Mouse (Mus musculus) embryonic facial prominence, embryonic 14.5 days (tissue): ENCODE results near the gene Senp3. TPM values are rescaled to one million over a fixed set of nuclear protein-coding genes. Genes with fewer than 3 reads are reported as not detected.
A peak's percentile ranks its signal among the peaks of the same experiment; 100 is the strongest.

Experiments used
- ATAC-seq: fragments of 200-750 bp; cut with Nextera tagmentation; 2 replicates; pipeline ENCODE4 v1.8.0; 2017; ENCODE audit warnings: low read depth, moderate number of reproducible peaks, moderate TSS enrichment
- DNase-seq: peaks from one replicate; pipeline ENCODE4 v3.0.0-alpha.2; 2015; ENCODE audit warnings: low spot score
- H3K27ac ChIP-seq: fragments of 300-500 bp; sonication (generic); replicated peaks from 2 replicates; pipeline ENCODE4 v1.5.1; 2014; ENCODE audit warnings: low read depth, mild to moderate bottlenecking, low read length, moderate library complexity
- H3K27me3 ChIP-seq: fragments of 300-500 bp; sonication (generic); replicated peaks from 2 replicates; pipeline ENCODE4 v1.6.1; 2014; ENCODE audit warnings: low read length; ENCODE audit not compliant: control insufficient read depth, insufficient read depth
- H3K36me3 ChIP-seq: fragments of 300-500 bp; sonication (generic); 2 replicates; pipeline ENCODE4 v1.6.1; 2014; ENCODE audit warnings: low read length, mixed read lengths; ENCODE audit not compliant: control insufficient read depth, insufficient read depth
- H3K4me1 ChIP-seq: fragments of 300-500 bp; sonication (generic); 2 replicates; pipeline ENCODE4 v1.6.1; 2014; ENCODE audit warnings: antibody characterized with exemption, low read length; ENCODE audit not compliant: control insufficient read depth, insufficient read depth
- H3K4me2 ChIP-seq: fragments of 300-500 bp; sonication (generic); 2 replicates; pipeline ENCODE4 v1.6.1; 2014; ENCODE audit warnings: low read depth, mild to moderate bottlenecking, low read length, moderate library complexity, mixed read lengths
- H3K4me3 ChIP-seq: fragments of 300-500 bp; sonication (generic); 2 replicates; pipeline ENCODE4 v1.5.1; 2014; ENCODE audit warnings: low read depth, mild to moderate bottlenecking, low read length
- H3K9ac ChIP-seq: fragments of 300-500 bp; sonication (generic); 2 replicates; pipeline ENCODE4 v1.6.1; 2014; ENCODE audit warnings: low read depth, mild to moderate bottlenecking, low read length, moderate library complexity, mixed read lengths
- H3K9me3 ChIP-seq: fragments of 300-500 bp; sonication (generic); 2 replicates; pipeline ENCODE4 v1.6.1; 2016; ENCODE audit warnings: low read length; ENCODE audit not compliant: control insufficient read depth
- WGBS: fragments of 180-500 bp; shearing (Covaris S2); extraction: QIAGEN DNeasy Blood & Tissue Kit; methylation state at CpG from one replicate; pipeline ENCODE4 v1.1.7; 2014; 5-methylcytosine and 5-hydroxymethylcytosine counted together
- polyA plus RNA-seq: library from polyadenylated mRNA; unstranded; fragments of >200 nt; fragmentation: Nextera tagmentation; extraction: Ambion mirVana; gene quantifications from 2 replicates; pipeline ENCODE4 v1.2.1, GENCODE M21; 2014

Gene Senp3
- polyA plus RNA-seq, 1 experiment from 2014 or later, result 73.6 TPM

DNA sequence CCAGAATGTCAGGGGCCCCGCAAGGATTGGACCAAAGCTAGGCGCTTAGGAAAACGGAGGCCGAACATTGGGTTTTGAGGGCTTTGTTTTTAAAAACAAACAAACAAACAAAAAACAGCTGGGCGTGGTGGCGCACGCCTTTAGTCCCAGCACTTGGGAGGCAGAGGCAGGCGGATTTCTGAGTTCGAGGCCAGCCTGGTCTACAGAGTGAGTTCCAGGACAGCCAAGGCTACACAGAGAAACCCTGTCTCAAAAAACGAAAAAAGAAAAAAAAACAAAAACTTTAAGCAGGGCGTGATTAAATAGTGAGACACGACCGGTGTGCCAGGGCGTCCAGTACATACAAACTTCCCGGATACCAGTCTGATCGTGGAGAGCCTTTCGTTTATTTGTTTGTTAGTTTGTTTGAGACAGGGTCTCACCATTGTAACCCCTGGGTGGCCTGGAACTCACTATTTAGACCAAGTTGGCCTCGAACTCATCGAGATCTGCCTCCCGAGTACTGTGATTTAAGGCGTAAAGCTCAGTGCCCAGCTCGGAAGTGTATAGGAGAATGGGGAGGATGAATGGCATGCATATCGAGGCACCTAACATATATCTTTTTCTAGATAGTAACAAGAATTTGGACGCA, 440 bp upstream of the Senp3 start:
- Histone ChIP-seq H3K27ac (peak overlapping the region; percentile 97), H3K4me2 (peak overlapping the region; percentile 75), H3K9ac (peak overlapping the region; percentile 91), H3K36me3 (peaks cover 28% of the 10 kb centered on the region), H3K4me1 (peaks cover 36% of the 10 kb centered on the region), H3K4me3 (peak overlapping the region; percentile 75), H3K27me3 (no peaks in the 10 kb centered on the region), H3K9me3 (no peaks in the 10 kb centered on the region)
- ATAC-seq (0 out of 2 replicates have a peak, but pooled peaks have one; percentile 1), DNase-seq (no peak)
- 26% methylated on average over 24 of the region's 24 CpGs for WGBS

DNA sequence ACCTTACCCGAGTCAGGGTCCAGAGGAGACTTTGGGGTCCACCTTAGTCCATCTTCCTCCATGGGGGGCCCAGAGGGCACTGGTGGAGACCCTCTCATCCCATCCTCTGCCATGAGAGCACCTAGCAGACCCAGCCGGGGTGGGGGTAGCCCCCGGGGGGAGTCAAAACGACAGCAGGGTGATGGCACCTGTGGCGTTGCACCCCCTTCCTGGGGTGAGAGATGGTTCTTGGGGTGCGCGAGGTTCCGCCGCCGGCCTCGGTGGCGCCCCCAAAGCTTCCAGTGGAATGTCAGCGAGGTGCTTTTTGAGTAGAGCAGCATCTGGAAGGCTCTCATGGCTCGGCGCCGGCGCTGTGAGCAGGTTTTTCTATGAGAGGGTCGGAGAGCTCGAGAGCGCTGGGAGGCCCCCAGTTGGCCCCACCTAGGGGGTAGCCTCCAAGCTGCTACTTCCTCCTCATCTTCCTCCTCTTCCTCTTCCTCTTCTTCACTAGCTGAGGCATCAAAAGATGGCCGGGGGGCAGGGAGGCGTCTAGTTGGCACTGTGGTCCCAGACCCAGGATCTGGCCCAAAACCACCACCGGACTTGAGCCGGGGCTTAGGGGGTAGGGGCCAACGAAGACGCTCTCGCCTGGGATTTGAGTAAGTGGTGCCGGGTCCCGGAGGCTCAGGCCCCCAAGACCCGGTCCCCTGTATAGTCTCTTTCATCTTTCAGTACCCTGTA, 1.6 kb downstream of the Senp3 start:
- no peaks in the 10 kb centered on the region for H3K27me3 ChIP-seq
- peak overlapping the region; percentile 75 for H3K4me3 ChIP-seq
- no peak for ATAC-seq
- H3K9me3 ChIP-seq, result no peaks in the 10 kb centered on the region
- DNase-seq, result no peak
- H3K36me3 ChIP-seq, result peaks cover 48% of the 10 kb centered on the region
- H3K27ac ChIP-seq, result no peak overlapping the region
- H3K4me2 ChIP-seq, result peak overlapping the region; percentile 75
- H3K4me1 ChIP-seq, result peaks cover 20% of the 10 kb centered on the region
- whole genome bisulfite sequencing, result 87% methylated on average over 28 of the region's 30 CpGs
- H3K9ac ChIP-seq, result peak overlapping the region; percentile 91

DNA sequence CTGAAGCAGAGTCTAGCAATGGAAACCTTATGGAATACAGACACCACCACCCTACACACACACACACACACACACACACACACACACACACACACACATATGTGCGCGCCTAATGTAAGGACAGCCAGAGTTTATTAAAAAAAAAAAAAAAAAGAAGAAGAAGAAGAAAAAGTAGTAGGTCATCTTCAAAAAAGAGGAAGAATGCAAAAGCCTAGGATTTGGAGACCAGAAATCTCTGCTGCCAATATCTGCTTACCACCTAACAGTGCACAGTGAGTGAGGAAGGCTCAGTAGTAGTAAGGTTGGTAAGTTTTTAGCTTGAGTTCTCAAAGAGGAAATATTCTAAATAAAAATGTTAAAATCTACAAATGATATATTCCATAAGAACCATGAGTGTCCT, 2.7 kb downstream of the Senp3 start:
- WGBS, result 96% methylated on average over 2 of the region's 2 CpGs

DNA sequence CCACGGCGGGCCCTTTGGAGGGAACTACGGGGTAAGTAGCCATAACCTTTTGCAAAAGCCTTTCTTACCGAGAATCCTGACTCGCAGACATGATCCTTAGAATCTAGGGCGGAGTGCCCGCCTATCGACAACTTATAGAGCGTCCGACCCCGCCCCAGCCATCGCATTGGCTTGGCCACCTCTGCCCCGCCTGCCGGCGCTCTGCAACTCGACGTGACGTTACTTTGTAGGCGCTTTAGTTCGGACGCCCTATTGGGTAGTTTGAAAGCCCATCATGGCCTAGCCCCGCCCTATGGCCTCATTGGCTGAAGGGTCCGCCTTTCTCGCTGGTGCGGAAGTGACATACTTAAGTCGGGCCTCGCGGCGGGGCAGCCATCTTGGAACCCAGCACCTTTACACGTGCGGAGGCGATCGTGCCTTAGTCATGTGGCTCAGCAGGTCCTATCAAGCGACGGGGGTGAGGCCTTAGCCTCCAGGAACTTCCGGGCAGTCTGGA, 9.6 kb downstream of the Senp3 start, which contains the start of gene Eif4a1:
Gene Eif4a1, minus strand, starts transcription at position 213 of the 496 bp plus-strand sequence.
- peaks cover 83% of the 10 kb centered on the region for H3K36me3 ChIP-seq
- H3K9me3 ChIP-seq, result no peaks in the 10 kb centered on the region
- H3K4me2 ChIP-seq, result peak within 1 kb of the TSS; percentile 97
- peak within 1 kb of the TSS; percentile 99 for H3K27ac ChIP-seq
- H3K4me1 ChIP-seq, result peaks cover 12% of the 10 kb centered on the region
- DNase-seq, result peak; percentile 100
- WGBS, result under 1% methylated on average over 36 of the region's 36 CpGs
- H3K4me3 ChIP-seq, result peak within 1 kb of the TSS; percentile 100
- no peaks in the 10 kb centered on the region for H3K27me3 ChIP-seq
- peak within 1 kb of the TSS; percentile 99 for H3K9ac ChIP-seq
- ATAC-seq, result peak; percentile 97

More for the DNA sequence above, 2.7 kb downstream of the Senp3 start:
- H3K4me1 ChIP-seq, result peaks cover 20% of the 10 kb centered on the region
- no peaks in the 10 kb centered on the region for H3K27me3 ChIP-seq
- no peak overlapping the region for H3K27ac ChIP-seq
- DNase-seq, result no peak
- no peaks in the 10 kb centered on the region for H3K9me3 ChIP-seq
- no peak overlapping the region for H3K4me3 ChIP-seq
- no peak overlapping the region for H3K4me2 ChIP-seq
- no peak for ATAC-seq
- no peak overlapping the region for H3K9ac ChIP-seq
- peaks cover 59% of the 10 kb centered on the region for H3K36me3 ChIP-seq

DNA sequence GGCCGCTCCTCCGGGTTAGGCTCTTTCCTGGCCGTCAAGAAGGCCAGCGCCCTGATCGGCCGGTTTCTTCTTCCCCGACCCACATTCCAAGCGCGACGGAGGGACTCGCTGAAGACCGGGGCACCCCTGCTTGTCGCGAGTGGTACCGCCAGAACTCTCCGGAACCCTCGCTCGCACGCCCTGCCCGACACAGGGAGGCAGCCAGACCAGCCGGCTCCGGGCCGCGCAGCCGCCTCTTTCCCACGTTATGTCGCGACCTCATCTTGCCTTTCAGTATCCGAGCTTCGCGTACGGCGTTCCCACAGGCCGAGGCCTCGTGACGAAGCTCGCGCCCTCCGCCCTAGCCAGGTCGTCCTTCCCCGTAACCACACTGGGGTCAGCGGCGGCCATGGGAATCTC, 10.2 kb downstream of the Senp3 start:
- no peak for DNase-seq
- ATAC-seq, result 0 out of 2 replicates have a peak, but pooled peaks have one; percentile 0
- WGBS, result under 1% methylated on average over 36 of the region's 43 CpGs
- Histone ChIP-seq H3K4me3 (peak overlapping the region; percentile 100), H3K36me3 (peaks cover 81% of the 10 kb centered on the region), H3K9ac (peak overlapping the region; percentile 99), H3K27me3 (no peaks in the 10 kb centered on the region), H3K4me1 (peaks cover 12% of the 10 kb centered on the region), H3K27ac (peak overlapping the region; percentile 99), H3K9me3 (no peaks in the 10 kb centered on the region), H3K4me2 (peak overlapping the region; percentile 97)

DNA sequence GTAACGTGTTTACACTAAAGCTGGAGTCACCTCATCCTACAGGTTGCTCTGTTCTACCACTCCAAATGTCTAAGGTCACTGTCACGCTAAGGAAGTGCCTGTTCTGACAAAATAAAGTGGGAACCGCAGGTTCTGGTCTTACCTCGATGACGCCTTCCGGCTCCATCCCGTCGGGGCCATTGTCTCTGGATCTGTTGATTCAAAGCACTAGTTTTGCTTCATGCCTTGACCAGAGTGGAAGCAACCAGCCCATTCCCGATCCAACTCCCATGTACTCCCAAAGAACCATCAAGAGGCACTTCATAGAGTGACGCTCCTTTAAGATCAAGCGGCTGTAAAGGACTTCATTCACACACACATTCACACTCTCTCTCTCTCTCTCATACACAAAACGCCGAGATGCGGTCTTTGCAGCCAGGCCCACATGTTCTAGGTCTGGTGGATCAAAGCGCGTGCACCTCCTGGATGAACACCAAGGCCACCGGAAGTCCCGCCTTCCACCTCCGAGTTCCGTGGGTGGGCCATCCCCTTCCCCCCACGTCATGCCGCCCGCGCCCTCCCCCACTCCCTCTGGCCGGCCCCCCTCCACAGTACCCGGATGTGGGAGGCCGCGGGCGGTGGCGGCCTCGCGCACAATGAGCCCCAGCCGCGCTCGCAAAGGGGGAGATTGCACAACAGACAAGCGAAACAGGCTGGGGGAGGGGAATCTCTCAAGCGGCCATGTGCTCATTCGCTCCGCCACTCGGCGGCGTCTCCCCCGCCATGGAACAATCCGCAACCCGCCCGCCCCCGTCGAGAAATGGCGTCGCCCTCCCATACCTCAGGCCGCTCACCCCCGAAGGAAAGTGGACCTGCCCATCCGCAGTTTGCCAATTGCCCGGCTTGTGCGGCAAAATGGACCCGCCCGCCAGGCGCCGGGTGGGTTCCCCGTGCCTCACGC, 10.8 kb downstream of the Senp3 start:
- no peaks in the 10 kb centered on the region for H3K9me3 ChIP-seq
- H3K4me3 ChIP-seq, result peak overlapping the region; percentile 100
- H3K9ac ChIP-seq, result peak overlapping the region; percentile 99
- H3K27ac ChIP-seq, result peak overlapping the region; percentile 99
- H3K4me2 ChIP-seq, result peak overlapping the region; percentile 97
- ATAC-seq (peak; percentile 60), DNase-seq (peak; percentile 96)
- H3K27me3 ChIP-seq, result no peaks in the 10 kb centered on the region
- WGBS, result 1% methylated on average over 31 of the region's 61 CpGs
- peaks cover 12% of the 10 kb centered on the region for H3K4me1 ChIP-seq
- peaks cover 81% of the 10 kb centered on the region for H3K36me3 ChIP-seq

DNA sequence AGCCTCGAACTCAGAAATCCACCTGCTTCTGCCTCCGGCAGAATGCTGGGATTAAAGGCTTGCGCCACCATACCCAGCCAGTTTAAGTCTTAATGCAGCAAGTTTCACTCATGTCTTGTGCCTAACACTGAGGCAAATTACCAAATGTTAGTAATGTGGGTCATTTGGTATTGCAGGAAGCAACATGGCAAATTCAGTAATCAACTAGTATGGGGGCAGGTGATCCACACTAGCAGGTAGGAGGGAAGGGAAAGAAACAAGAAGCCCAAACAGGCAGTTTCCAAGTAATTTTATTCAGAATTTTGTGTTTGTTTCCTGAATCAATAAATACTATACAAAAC, 15.2 kb downstream of the Senp3 start:
- peaks cover 16% of the 10 kb centered on the region for H3K4me1 ChIP-seq
- 86% methylated on average over 3 of the region's 3 CpGs for WGBS
- DNase-seq, result no peak
- no peak overlapping the region for H3K9ac ChIP-seq
- H3K27ac ChIP-seq, result no peak overlapping the region
- no peak overlapping the region for H3K4me3 ChIP-seq
- peaks cover 71% of the 10 kb centered on the region for H3K36me3 ChIP-seq
- no peaks in the 10 kb centered on the region for H3K9me3 ChIP-seq
- ATAC-seq, result no peak
- H3K4me2 ChIP-seq, result no peak overlapping the region
- no peaks in the 10 kb centered on the region for H3K27me3 ChIP-seq
